Mouse (Mus musculus): ENCODE measurements around the gene Usp6nl.
A peak's percentile ranks its signal among the peaks of the same experiment; 100 is the strongest.

Gene Usp6nl

DNA sequence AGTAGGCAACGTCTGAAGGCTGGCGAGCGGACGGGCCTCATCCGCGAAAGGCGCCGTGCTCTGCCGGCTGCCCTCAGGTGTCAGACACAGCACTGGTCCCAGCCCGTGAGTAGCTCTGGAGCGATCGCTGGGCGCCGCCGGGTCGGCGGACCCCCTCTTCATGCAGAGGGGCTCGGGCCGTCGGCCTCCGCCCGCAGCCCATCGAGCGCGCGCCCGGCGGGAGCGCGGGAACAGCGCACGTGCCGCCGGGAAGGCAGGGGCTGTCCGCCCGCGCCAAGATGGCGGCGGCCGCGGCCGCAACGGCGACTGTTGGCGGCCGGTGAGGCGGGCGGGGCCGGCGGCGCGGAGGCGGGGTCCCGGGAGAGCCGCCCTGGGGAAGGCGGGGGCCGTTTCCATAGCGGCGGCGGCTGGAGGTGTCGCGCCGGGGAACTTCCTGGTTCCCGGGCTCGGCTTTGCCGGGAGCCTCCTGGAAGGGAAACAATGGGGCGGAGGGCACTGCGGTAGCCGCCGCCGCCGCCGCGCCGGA, at the start of gene Usp6nl:
Gene Usp6nl, plus strand, starts transcription at position 292 of the 526 bp plus-strand sequence.
- peak; percentile 83 for DNase-seq

- DNase-seq = no peak
Observed at GRCm38 (mm10) chr2:6273392-6273845, 49.0 kb upstream of the Usp6nl start.

DNA sequence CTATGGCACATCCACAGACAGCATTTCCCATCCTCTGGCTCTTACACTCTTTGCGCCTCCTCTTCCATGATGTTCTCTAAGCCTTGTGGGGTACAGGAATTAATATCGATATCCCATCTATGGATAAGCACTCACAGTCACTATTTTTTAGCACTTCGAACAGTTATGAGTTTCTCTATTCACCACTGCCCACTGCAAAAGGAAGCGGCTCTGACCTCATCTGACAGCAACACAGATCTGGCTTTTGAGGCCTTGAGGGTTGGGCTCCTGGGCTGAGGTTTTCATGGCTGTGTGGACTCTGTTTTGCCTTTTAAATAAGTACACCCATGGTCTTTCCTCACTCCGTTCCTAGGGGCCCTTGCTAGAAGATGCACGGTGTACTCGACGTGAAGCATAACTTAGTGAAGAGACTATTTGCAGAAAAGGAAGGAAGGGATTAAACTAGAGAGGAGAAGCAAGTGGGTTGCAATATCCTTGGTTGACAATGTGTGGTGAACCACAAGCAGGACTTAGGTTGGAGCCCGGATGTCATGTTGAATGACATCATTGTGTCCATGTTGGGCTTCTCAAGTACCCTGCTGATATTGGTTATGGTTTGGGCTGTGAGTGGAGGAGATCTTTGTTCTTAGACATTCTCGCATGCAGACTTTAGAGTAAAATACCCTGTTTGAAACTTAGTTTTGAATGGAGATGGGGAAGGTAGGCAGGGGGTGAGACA, 43.5 kb upstream of the Usp6nl start:
- no peak for DNase-seq

DNA sequence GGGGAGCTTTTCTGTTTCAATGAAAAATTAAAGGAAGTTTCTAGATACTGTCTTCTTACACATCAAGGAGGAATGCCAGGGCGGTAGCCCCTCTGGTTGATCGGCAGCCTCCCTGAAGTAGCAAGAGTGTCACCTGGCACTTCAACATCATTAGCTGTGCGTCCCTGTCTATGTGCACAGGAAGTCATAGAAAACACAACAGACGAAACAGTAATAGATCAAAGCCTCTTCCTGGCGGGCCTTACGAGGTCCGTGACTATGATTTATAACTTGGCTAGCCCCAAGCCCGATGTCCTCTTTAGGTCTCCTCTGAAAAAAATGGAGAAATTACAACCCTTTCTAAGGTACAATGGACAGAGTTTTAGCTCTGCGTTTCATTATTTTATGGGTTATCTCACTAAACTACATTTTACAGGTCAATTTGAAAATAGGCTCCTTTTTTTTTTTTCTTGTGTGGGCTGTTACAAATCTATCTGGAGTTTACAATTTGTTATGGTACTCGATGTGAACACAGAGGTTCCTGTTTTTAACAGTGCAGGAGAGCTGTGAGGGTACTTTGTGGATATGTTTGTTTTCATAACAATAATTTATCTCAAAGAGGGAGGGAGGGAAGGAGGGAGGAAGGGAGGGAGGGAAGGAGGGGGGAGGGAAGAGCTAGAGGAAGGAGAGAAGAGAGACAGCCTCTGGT, 42.7 kb upstream of the Usp6nl start:
- no peak for DNase-seq

DNA sequence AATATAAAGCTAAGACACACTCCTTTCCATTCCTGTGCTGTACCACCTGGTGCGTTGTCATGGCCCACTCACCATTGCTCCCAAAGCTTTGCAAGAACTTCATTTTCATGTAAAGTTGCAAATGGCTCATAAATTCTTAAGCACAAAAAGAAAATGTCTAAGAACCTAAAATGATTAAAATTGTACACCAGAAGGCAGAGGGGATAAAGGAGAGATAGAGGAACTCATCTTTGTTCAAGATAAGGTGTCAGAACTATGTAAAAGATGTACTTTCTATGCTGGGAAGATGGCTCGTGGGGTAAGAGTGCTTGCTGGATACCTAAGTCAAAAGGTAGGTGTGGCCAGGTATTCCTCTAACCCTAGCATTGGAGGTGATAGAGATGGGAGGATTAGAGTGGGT, 38.9 kb upstream of the Usp6nl start:
- DNase-seq = no peak

DNA sequence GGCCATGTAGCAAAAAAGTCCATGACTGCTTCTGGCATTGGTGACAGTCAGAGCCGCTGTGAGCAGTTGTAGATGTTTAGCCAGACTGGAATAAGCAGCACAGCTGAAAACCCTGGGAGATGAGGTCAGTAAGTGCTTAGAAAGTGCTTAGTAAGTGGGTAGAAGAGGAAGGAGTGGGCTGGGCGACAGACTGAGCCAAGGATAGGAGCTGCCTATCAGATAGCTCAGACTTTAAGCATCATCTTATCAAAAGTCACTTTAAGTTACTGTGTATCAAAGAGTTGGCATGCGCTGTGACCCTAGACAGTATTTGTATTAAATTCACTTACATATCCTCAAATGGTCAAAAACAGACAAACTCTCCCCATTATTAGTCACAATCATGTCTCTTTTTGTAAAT, 37.7 kb upstream of the Usp6nl start:
- no peak for DNase-seq

DNA sequence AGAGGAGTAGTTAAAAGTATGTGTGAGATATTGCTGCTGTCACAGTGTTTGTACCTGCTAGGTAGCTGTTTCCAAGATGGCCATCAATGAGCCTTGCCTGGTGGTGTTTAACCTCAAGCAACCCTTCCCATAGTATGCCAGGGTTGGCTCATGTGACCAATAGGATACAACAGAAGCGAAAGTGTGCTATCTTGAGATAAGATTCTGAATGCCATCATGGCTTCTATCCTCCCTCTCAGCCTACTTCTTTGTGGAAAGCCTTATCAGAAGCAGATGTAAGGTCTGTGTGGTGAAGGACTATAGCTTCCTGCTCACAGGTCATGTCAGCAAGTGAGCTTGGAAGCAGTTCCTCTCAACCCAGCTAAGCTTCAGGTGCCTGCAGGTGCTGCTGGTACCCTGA, 36.7 kb upstream of the Usp6nl start:
- DNase-seq = no peak

DNA sequence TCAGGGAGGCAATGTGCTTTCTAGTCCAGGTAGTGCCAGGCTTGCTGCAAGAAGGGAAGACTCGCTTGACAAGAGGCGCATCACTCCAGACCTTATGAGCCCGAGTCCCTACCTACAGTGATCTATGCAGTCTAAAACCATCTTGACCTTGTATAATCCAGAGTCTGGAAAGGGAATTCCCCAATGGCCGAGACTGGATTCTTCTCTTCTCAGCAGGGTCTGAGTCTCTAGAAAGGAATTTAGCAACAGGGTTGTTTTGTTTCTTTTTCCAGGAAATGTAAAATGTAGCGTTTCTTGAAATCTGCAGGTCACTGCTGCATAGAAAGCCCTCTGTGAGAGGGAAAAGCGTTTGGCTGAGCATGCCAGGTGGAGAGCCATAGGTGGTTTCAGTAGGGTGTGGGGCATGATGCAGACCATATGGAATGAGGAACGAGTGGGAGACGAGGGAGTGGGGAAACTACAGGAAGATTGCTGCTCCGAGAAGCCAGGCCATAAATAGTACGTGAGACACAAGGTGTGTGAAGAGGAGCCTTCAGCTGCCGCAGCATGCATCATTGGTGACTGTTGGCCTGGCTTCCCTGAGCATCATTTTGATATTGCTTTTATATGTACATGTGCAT, 28.5 kb upstream of the Usp6nl start:
- DNase-seq = peak; percentile 17

DNA sequence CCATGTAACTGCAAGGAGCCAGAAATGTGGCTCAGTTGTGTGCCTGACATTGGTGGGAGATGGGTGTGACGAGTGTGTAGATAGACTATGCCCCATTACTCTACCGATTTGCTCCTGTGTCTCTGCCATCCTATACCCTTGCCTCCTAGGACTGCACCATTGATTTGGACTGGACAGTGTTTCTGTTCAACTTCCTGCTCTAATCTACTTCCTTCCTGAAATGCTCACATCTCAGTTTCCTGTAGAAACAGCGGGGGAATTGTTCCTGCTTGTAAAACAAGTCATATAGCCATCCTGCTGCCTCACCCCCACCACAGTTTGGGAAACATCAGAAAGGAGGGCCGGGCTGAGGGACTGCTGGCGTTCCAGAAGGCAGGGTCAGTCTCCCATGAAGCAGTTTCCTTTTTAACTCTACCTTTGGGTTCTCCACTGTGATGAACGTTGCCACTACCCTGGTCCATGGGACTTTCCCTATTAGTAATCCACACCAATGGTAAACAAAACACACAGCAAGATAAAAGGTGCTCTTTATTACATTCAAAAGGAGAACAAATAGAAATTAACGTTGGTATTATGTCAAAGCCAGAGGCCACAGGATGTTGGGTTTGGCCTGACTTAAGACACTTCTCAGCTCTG, 27.4 kb upstream of the Usp6nl start:
- no peak for DNase-seq

DNA sequence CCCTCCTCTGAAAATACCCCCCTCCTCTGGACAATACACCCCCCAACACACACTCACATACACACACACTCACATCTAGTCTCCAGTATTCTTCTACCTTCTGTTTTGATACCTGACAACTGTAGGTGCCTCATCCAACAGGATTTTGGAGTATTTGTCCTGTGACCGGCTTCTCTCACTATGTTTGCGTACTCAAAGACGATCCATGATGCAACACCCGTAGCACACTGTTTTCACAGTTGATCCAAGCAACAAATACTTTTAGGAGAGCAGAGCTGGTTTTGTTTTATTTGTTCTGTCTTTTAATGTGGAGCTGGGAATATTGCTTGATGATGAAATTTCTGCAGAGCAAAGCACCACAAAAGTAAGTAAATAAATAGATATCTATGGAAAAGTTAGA, 17.7 kb upstream of the Usp6nl start:
- no peak for DNase-seq

DNA sequence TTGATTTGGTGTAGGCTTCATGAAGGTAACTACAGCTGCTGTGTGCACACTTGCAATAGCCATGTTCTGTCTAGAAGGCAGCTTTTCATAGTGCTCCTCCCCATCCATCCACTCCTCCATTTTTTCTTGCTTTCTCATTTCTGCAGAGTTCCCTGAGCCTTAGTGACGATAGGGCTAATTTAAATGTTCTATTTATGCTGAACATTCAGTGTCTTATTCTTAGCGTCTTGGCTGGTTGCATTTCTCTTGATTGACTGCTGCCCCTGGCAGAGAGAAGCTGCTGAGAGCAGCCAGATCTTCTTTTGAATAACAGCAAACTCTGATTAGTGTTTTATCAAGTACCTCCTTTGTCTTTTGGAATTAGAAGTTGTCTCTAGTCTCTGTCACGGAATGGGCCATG, 15.6 kb upstream of the Usp6nl start:
- DNase-seq = no peak

GRCm38 (mm10) chr2:6309373-6309821, 13.1 kb upstream of the Usp6nl start:
- no peak for DNase-seq

- DNase-seq = no peak
Observed at GRCm38 (mm10) chr2:6312764-6313163, 9.7 kb upstream of the Usp6nl start.

- no peak for DNase-seq
Observed at GRCm38 (mm10) chr2:6313733-6314132, 8.7 kb upstream of the Usp6nl start.

DNA sequence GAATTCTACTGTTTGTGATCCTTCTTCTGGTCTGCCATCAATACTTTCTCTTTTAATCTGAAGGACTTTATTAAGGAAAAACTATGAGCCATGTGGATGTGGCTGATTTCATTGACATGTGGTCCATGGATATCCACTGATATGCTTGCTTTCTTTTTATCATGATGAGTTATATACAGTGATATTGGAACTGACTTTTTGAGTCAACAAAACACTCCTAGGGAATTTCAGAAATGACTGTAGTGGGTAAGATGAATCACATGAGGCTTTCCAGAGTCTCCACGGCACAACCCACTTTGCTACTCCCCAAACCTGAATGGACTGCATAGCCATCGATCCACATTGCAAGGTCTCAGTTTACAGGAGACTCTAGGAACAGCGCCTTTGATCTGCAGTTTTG, 2.3 kb upstream of the Usp6nl start:
- no peak for DNase-seq

- DNase-seq = no peak
Observed at GRCm38 (mm10) chr2:6321769-6322375, 595 bp upstream of the Usp6nl start.

DNA sequence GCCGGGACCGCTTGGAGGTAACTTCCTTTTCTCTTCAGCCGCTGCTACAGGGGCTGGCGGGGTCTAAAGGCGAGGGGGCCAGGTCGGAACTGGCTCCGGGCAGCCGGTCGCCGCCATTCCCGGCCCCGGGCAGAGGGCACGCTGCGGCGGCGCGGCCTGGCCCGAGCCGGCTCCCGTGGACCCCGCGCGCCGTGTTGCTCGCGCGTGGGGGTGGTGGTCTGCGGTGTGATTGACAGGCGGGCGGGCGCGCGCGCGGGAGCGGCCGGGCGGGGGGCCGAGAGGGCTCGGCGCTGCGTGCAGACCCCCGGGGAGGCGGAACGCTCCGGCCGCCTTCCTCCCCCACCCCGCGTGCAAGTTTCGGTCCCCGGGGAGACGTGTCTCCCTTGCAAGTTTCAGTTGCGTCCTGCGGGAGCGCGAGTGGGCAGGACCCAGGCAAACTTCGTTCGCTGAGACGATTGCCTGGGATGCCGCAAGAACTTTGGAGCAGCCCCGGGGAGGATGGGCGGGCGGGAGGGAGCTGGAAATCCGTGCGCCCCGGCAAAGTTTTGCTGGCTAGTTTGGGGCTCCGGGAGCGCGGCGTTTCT, 563 bp downstream of the Usp6nl start:
- peak; percentile 58 for DNase-seq

- no peak for DNase-seq
Observed at GRCm38 (mm10) chr2:6325646-6326045, 3.2 kb downstream of the Usp6nl start.

GRCm38 (mm10) chr2:6328927-6329326, 6.5 kb downstream of the Usp6nl start:
- DNase-seq = no peak

DNA sequence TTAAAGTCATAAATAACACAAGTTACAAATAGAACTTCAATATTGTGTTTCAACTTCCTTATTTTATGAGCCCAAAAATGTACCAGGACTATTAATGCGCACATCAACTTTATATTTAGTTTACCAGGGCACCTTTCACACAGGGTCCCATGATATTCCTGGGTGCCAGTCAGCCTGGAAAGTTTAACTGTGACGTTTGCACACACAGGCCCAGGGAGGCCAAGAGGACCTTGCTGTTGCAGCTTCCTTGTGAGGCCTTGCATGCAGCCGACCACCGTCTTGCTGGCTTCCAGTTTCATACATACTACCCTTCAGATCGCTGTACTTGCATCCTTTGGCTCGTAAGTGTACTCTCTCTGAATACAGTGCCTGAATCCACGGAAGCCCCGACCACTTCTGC, 8.3 kb downstream of the Usp6nl start:
- DNase-seq = no peak

GRCm38 (mm10) chr2:6331324-6332137, 9.1 kb downstream of the Usp6nl start:
- DNase-seq = no peak

DNA sequence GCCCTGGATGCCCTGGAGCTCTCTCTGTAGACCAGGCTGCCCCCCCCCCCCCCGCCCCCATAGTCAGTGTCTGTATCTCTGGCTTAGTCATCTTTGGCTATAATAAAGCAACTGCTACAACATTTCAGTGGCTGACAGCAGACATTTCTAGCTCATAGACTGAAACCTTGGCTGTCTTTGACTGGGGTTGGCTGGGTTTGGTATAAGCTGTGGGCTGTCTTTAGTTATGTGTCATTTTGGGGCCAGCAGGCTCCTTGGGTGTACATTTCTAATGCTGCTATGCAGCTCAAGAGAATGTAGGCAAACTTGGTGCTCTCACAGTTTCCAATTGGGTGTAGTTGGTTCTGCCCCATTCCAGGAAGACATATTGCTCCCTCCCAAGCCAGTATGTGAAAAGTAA, 11.1 kb downstream of the Usp6nl start:
- DNase-seq = no peak
